Mouse (Mus musculus) CH12.LX (cell line): ENCODE results near the gene Ercc6l.

Source experiments
- CTCF ChIP-seq, 2 experiments: IDR thresholded peaks in 1 of 2; conservative IDR thresholded peaks in 1 of 2; 2 replicates each; pipeline ENCODE4 v1.5.1; 2011 to 2012; ENCODE audit warnings: low read depth in 2 of 2, low read length in 2 of 2, improper control_type of control experiment in 1 of 2, inconsistent platforms in 1 of 2, mild to moderate bottlenecking in 1 of 2, moderate library complexity in 1 of 2
- EP300 ChIP-seq: IDR thresholded peaks from 2 replicates; pipeline ENCODE4 v1.6.1; 2011; ENCODE audit warnings: low read length, improper control_type of control experiment
- HCFC1 ChIP-seq: IDR thresholded peaks from 2 replicates; pipeline ENCODE4 v1.6.1; 2012; ENCODE audit warnings: low read depth, mild to moderate bottlenecking, inconsistent platforms, low read length, improper control_type of control experiment
- JUND ChIP-seq: conservative IDR thresholded peaks from 2 replicates; pipeline ENCODE4 v1.6.1; 2011; ENCODE audit warnings: low read depth, low read length, improper control_type of control experiment
- MAFK ChIP-seq: IDR thresholded peaks from 2 replicates; pipeline ENCODE4 v1.6.1; 2011; ENCODE audit warnings: low read length, improper control_type of control experiment; ENCODE audit not compliant: insufficient replicate concordance
- PAX5 ChIP-seq: IDR thresholded peaks from 2 replicates; pipeline ENCODE4 v1.6.1; 2012; ENCODE audit warnings: low read length, inconsistent platforms, mixed read lengths
- POLR2A ChIP-seq: IDR thresholded peaks from 2 replicates; pipeline ENCODE4 v1.6.1; 2011; ENCODE audit warnings: low read depth, mild to moderate bottlenecking, improper control_type of control experiment, low read length
- RCOR1 ChIP-seq: conservative IDR thresholded peaks from 2 replicates; pipeline ENCODE4 v1.6.1; 2012; ENCODE audit warnings: low read depth, mild to moderate bottlenecking, inconsistent platforms, low read length, improper control_type of control experiment
- USF1 ChIP-seq: IDR thresholded peaks from 2 replicates; pipeline ENCODE4 v1.6.1; 2014; ENCODE audit warnings: low read depth, mild to moderate bottlenecking, inconsistent platforms, low read length, improper control_type of control experiment
- ZMIZ1 ChIP-seq: IDR thresholded peaks from 2 replicates; pipeline ENCODE4 v1.6.1; 2012; ENCODE audit warnings: low read depth, mild to moderate bottlenecking, inconsistent platforms, low read length, improper control_type of control experiment

GRCm38 (mm10) chrX:102141157-102141556, 15.7 kb downstream of the Ercc6l start:
- TF ChIP-seq CTCF (conservative IDR thresholded peaks at IDR 0.05 in 1 of 2, IDR thresholded peaks at IDR 0.05 in 1 of 2; ENCODE audit: low read depth in 2 of 2, low read length in 2 of 2), result no peak
- TF ChIP-seq EP300, result no peak
- TF ChIP-seq POLR2A, result no peak
- TF ChIP-seq USF1, result no peak
- TF ChIP-seq MAFK, result no peak
- no peak for TF ChIP-seq PAX5
- no peak for TF ChIP-seq HCFC1
- TF ChIP-seq JUND, result no peak
- TF ChIP-seq ZMIZ1, result no peak
- TF ChIP-seq RCOR1, result no peak
